Mouse (Mus musculus) spleen, postnatal 36 days (tissue): ENCODE results near the gene Imp3.

Experiments used
- DNase-seq, 2 experiments: peaks; one replicate each; pipeline ENCODE4 v3.0.0; 2022; ENCODE audit warnings: low spot score in 2 of 2, mixed read lengths in 1 of 2

Gene Imp3

DNA sequence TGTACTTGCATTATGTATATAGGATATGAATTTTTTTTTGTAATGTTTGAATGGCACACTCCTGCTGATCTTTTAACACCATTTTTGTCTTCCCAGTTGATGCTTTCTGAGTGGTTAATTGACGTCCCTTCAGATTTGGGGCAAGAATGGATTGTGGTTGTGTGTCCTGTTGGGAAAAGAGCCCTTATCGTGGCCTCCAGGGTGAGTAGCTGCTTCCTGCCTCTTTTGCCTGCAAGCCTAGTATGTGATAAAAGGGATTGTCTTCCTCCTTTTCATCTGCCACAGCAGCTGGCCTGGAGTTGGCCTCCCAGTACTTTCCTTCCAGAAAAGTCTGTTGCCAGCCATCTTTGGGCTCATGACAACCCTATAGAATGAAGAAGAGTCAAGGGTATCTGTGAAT, 32.9 kb downstream of the Imp3 start:
- DNase-seq = no peak

DNA sequence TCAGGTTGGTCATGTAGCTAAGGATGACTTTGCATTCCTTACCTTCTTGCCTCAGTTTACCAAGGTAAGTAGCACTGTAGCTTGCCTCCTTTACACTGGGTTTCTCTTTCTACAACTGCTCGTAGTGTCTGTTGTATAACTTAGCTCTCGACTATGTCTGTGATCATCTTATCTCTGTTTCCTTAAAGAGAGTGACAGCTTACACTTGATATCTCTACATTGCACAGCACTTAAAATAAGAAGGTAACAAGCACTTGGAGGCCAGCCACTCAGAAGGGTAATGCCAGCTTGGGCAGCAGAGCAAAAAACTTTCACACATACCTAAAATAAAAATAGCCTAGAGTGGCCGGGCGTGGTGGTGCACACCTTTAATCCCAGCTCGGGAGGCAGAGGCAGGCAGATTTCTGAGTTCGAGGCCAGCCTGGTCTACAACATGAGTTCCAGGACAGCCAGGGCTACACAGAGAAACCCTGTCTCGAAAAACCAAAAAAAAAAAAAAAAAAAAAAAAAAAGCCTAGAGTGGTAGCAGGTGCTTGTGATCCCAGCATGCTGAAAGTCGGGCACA, 36.8 kb downstream of the Imp3 start:
- no peak for DNase-seq

DNA sequence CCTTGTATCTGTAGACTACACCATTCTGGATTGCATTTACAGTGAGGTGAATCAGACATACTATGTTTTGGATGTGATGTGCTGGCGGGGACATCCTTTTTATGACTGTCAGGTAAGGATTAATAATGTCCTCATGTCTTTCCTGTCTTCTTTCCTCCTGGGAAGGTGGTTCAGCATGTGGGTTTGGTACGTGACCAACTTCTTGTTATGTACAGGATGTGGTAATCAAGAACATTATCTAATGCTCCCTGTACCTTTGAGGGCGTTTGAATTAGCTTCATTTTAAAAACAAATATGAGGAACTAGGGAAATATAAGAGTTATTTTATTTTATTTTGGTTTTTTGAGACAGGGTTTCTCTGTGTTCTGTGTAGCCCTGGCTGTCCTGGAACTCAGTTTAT, 37.9 kb downstream of the Imp3 start:
- DNase-seq = no peak

DNA sequence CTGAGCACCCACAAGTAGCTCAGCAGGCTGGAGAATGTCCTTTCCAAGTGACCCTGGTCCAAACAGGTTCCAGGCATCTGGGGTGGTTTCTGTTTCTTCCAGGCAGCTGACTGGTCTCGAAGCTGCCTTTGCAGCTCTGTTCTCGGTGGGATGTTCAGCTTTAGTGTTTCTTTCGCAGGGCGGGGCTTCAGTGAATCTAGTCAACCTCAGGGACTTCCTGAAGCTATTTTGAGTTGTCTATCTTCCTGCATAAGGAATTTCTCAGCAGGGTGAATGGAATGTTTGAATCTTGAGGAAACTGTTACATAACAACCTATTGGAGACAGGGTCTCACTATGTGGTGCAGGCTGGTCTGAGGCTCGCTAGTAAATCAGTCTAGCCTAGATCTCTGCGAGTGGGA, 42.9 kb downstream of the Imp3 start:
- DNase-seq = no peak

DNA sequence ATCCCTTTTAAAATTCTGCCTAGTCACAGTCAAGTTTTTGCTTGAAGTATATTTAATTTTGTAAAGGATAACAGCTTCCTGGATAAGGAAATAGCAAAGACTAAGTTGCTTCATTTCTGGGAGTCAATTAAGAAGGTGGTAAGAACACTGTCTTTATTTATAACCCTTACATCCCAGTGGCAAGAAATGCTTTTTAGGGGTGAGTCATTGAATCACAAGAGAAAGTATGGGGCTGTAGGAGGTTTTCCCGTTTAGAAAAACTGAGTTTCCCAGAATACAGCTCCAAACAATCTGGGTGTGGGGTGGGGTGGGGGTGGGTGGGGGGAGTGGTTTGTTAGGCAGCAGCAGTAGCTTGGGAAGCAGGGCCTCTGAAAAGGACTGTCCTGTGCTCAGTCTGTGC, 44.2 kb downstream of the Imp3 start:
- DNase-seq = no peak
